Mouse (Mus musculus) fat pad, adult 2 months (tissue): ENCODE measurements around the gene Gtf2h2.
"Not testable (repeated sequence)": the region's sequence is repeated elsewhere in the genome, so short reads cannot be mapped to it uniquely, and the experiment has no call there.

Experiments used
- DNase-seq: peaks from one replicate; pipeline ENCODE4 v3.0.0-alpha.2; 2011; ENCODE audit warnings: low read depth, low spot score; ENCODE audit errors: extremely low read depth

Gtf2h2 gene

GRCm38 (mm10) chr13:100491623-100492022 lies 756 bp downstream of the Gtf2h2 start:
- no peak for DNase-seq

GRCm38 (mm10) chr13:100490424-100490823 lies 2.0 kb downstream of the Gtf2h2 start:
- no peak for DNase-seq

- DNase-seq: no peak
These were observed 8.8 kb downstream of the Gtf2h2 start for GRCm38 (mm10) chr13:100483610-100484009.

GRCm38 (mm10) chr13:100463527-100464222 lies 28.7 kb downstream of the Gtf2h2 start:
- no peak for DNase-seq

GRCm38 (mm10) chr13:100461336-100461735 lies 31.0 kb downstream of the Gtf2h2 start:
- DNase-seq: no peak

- not testable (repeated sequence) for DNase-seq
These were observed 39.8 kb downstream of the Gtf2h2 start, which contains the start of gene Naip1 for GRCm38 (mm10) chr13:100452415-100453127. Gene Naip1 (minus strand): TSS chr13:100452869.

GRCm38 (mm10) chr13:100449495-100449894 lies 42.9 kb downstream of the Gtf2h2 start:
- no peak for DNase-seq

GRCm38 (mm10) chr13:100440116-100440515 lies 52.3 kb downstream of the Gtf2h2 start:
- no peak for DNase-seq

GRCm38 (mm10) chr13:100438701-100439100 lies 53.7 kb downstream of the Gtf2h2 start:
- DNase-seq: no peak

- no peak for DNase-seq
These were observed 55.0 kb downstream of the Gtf2h2 start for GRCm38 (mm10) chr13:100437322-100437825.

- DNase-seq: not testable (repeated sequence)
These were observed 55.7 kb downstream of the Gtf2h2 start for GRCm38 (mm10) chr13:100436556-100437163.

GRCm38 (mm10) chr13:100419958-100420357 lies 72.4 kb downstream of the Gtf2h2 start:
- DNase-seq: not testable (repeated sequence)

- DNase-seq: no peak
These were observed 78.0 kb downstream of the Gtf2h2 start for GRCm38 (mm10) chr13:100414428-100414827.
